Mouse (Mus musculus): ENCODE measurements around the gene Dip2b. TPM values are rescaled to one million over a fixed set of nuclear protein-coding genes. Genes with fewer than 3 reads are reported as not detected.
A peak's percentile ranks its signal among the peaks of the same experiment; 100 is the strongest.

Gene Dip2b
- polyA plus RNA-seq, 1 experiment, result 7.4 TPM

DNA sequence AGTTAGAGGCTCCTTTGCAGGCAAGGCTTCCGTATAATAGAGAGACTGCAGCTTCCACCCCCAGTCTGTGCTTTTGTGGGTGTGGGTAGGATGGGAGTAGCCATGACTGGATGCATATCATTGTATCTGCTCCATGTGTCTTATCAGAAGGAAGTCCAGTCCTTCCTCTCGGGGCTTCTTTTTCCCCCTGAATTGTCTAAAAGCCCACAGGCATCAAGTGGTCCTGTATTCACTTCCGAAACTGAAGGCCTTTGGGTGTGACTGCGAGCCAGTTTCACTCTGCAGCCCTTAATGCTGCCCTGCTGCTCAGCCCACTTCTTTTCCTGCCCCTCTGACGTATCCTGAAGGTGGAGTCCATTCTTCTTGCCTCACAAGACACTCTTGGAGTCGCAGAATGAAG lies 86.8 kb downstream of the Dip2b start:
- Histone ChIP-seq H3K27me3 (ENCODE audit: control insufficient read depth, insufficient read depth, insufficient read length) (no peaks in the 10 kb centered on the region), H3K79me2 (ENCODE audit: control insufficient read depth, insufficient read depth) (no peaks in the 10 kb centered on the region), H3ac (ENCODE audit: control insufficient read depth, insufficient read length, low read depth) (no peak overlapping the region), H3K4me3 (ENCODE audit: insufficient read depth, poor library complexity, severe bottlenecking) (no peak overlapping the region), H3K79me3 (ENCODE audit: low read depth) (no peaks in the 10 kb centered on the region), H3K36me3 (ENCODE audit: control insufficient read depth, insufficient read depth) (no peaks in the 10 kb centered on the region)
- no peak for TF ChIP-seq MAX (IDR thresholded peaks at IDR 0.05)
- no peak for TF ChIP-seq USF1 (IDR thresholded peaks at IDR 0.05; ENCODE audit: low read depth)
- TF ChIP-seq FOSL1 (IDR thresholded peaks at IDR 0.05; ENCODE audit: insufficient read depth, low read length, poor library complexity, severe bottlenecking), result no peak
- TF ChIP-seq CEBPB (IDR thresholded peaks at IDR 0.05; ENCODE audit: low read depth), result no peak
- TF ChIP-seq MYOG (IDR thresholded peaks at IDR 0.05; ENCODE audit: control insufficient read depth, extremely low read depth, insufficient read length), result no peak
- no peak for TF ChIP-seq CTCF (IDR thresholded peaks at IDR 0.05; ENCODE audit: control insufficient read depth, insufficient read depth, insufficient read length)

DNA sequence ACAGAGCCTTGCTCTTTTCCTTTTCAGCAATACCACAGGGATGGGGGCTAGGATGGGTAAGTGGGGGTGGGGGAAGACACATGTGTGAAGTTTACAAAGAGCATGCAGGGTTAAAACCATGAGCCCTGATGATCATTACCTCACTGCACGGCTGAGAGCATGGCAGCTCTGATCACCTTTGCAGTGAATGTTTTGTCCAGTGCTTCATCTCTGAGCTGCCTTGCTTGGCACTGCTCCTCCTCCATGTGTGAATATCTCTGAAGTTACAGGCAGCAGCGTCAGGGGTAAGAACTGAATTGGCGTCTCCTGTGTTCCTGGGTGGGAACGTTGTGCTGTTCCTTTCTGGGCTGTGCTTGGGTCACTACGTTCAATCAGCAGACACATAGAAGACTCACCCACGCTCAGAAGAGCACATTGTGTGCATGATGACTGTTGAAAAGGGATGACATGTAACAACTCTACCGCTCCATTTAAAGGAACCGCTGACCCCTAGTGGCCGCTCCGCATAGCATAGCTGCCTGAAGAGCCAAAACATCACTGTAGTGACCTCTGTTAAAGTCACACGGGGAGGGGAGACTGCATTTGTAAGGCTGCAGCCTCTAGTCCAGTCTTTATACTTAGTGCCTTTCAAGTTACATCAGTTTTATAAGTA lies 88.1 kb downstream of the Dip2b start:
- H3K79me2 ChIP-seq (ENCODE audit: control insufficient read depth, insufficient read depth), result no peaks in the 10 kb centered on the region
- H3K4me3 ChIP-seq (ENCODE audit: insufficient read depth, poor library complexity, severe bottlenecking), result no peak overlapping the region
- H3K27me3 ChIP-seq (ENCODE audit: control insufficient read depth, insufficient read depth, insufficient read length), result no peaks in the 10 kb centered on the region
- H3K36me3 ChIP-seq (ENCODE audit: control insufficient read depth, insufficient read depth), result no peaks in the 10 kb centered on the region
- no peaks in the 10 kb centered on the region for H3K79me3 ChIP-seq (ENCODE audit: low read depth)
- TF ChIP-seq FOSL1 (IDR thresholded peaks at IDR 0.05; ENCODE audit: insufficient read depth, low read length, poor library complexity, severe bottlenecking), result no peak
- peak; percentile 46 for TF ChIP-seq MAX (IDR thresholded peaks at IDR 0.05)
- no peak for TF ChIP-seq MYOD1 (IDR thresholded peaks at IDR 0.05; ENCODE audit: control insufficient read depth, insufficient read length, low read depth)
- TF ChIP-seq CTCF (IDR thresholded peaks at IDR 0.05; ENCODE audit: control insufficient read depth, insufficient read depth, insufficient read length), result peak; percentile 90
- no peak for TF ChIP-seq MYOG (IDR thresholded peaks at IDR 0.05; ENCODE audit: control insufficient read depth, extremely low read depth, insufficient read length)
- TF ChIP-seq USF1 (IDR thresholded peaks at IDR 0.05; ENCODE audit: low read depth), result no peak
- TF ChIP-seq CEBPB (IDR thresholded peaks at IDR 0.05; ENCODE audit: low read depth), result no peak
- H3ac ChIP-seq (ENCODE audit: control insufficient read depth, insufficient read length, low read depth), result no peak overlapping the region

DNA sequence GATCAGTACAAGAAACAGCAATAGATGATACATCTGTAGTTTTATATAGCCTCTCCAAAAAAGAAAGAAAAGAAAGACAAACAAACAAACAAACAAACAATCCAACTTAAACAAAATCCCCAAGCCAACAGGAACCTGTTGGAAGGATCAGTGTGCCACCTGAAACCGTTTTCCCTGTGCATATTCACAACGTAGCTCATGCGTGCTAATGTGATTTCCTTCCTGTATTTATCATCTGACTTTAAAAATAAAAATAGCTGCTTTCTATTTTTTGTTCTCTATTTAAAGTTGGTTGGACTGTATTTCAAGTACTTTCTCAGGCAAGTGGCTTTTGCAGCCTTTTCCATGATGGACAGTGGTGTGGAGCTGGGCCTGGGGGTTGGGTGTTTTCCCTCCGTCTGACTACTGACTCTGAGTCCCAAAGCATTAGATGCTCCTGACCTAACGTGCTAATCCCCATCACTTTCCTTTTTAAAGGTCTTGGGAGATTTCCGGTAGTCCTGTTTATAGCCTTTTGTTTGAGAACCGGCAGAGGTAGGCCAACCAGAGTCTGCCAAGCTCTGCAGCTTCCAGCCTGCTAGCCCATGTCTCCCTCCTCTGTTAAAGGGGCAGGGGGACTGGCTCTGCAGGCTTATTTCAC lies 90.8 kb downstream of the Dip2b start:
- Histone ChIP-seq H3K4me3 (ENCODE audit: insufficient read depth, poor library complexity, severe bottlenecking) (no peak overlapping the region), H3K27me3 (ENCODE audit: control insufficient read depth, insufficient read depth, insufficient read length) (no peaks in the 10 kb centered on the region), H3K79me3 (ENCODE audit: low read depth) (no peaks in the 10 kb centered on the region), H3K36me3 (ENCODE audit: control insufficient read depth, insufficient read depth) (peaks cover 3% of the 10 kb centered on the region), H3ac (ENCODE audit: control insufficient read depth, insufficient read length, low read depth) (no peak overlapping the region), H3K79me2 (ENCODE audit: control insufficient read depth, insufficient read depth) (no peaks in the 10 kb centered on the region)
- TF ChIP-seq MYOG (IDR thresholded peaks at IDR 0.05; ENCODE audit: control insufficient read depth, extremely low read depth, insufficient read length), result no peak

DNA sequence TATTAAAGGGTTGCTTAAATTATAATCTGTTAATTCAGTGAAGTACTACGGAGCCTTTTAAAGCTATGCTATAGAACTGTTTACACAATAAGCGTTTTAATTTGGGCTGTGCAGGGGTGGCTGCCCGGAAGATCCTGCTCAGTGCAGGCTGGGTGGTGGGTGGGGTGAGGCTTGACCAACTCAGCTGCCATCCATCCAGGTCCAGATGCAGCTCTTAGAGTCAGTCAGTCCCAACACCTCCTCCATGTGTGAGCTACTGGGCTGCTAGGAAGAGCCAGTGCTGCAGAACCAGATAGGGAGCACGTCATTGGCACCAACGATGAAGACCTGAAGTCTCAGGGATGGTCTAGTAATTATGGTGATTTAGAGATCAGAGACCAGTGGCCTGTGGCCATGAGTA lies 101.2 kb downstream of the Dip2b start:
- no peak overlapping the region for H3K4me3 ChIP-seq (ENCODE audit: insufficient read depth, poor library complexity, severe bottlenecking)
- no peaks in the 10 kb centered on the region for H3K79me2 ChIP-seq (ENCODE audit: control insufficient read depth, insufficient read depth)
- H3K36me3 ChIP-seq (ENCODE audit: control insufficient read depth, insufficient read depth), result no peaks in the 10 kb centered on the region
- no peaks in the 10 kb centered on the region for H3K27me3 ChIP-seq (ENCODE audit: control insufficient read depth, insufficient read depth, insufficient read length)
- H3ac ChIP-seq (ENCODE audit: control insufficient read depth, insufficient read length, low read depth), result no peak overlapping the region
- no peak for TF ChIP-seq USF1 (IDR thresholded peaks at IDR 0.05; ENCODE audit: low read depth)
- TF ChIP-seq FOSL1 (IDR thresholded peaks at IDR 0.05; ENCODE audit: insufficient read depth, low read length, poor library complexity, severe bottlenecking), result no peak
- no peak for TF ChIP-seq CTCF (IDR thresholded peaks at IDR 0.05; ENCODE audit: control insufficient read depth, insufficient read depth, insufficient read length)
- TF ChIP-seq MAX (IDR thresholded peaks at IDR 0.05), result no peak
- TF ChIP-seq MYOG (IDR thresholded peaks at IDR 0.05; ENCODE audit: control insufficient read depth, extremely low read depth, insufficient read length), result no peak
- TF ChIP-seq CEBPB (IDR thresholded peaks at IDR 0.05; ENCODE audit: low read depth), result no peak
- no peak for TF ChIP-seq MYOD1 (IDR thresholded peaks at IDR 0.05; ENCODE audit: control insufficient read depth, insufficient read length, low read depth)
- no peaks in the 10 kb centered on the region for H3K79me3 ChIP-seq (ENCODE audit: low read depth)

DNA sequence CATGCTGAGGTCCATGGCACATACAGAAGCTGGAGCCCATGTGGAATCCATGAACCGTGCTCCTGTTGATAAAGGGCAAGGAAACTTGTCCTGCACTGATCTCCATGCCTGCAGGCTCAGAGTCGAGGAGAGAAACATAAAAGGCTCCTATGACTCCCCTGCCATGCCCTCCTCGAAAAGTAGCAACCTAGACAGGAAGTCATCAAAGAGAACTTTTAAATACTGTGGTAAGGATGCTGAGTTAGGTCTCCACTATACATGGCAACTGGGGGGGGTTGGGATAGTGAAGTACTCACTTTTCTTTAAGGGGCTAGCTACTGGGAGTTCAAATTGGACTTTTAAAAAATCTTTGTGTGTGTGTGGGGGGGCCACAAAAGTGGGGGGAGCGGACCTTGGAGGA lies 102.0 kb downstream of the Dip2b start:
- Histone ChIP-seq H3K36me3 (ENCODE audit: control insufficient read depth, insufficient read depth) (no peaks in the 10 kb centered on the region), H3K27me3 (ENCODE audit: control insufficient read depth, insufficient read depth, insufficient read length) (no peaks in the 10 kb centered on the region), H3K79me3 (ENCODE audit: low read depth) (no peaks in the 10 kb centered on the region), H3K79me2 (ENCODE audit: control insufficient read depth, insufficient read depth) (no peaks in the 10 kb centered on the region), H3ac (ENCODE audit: control insufficient read depth, insufficient read length, low read depth) (no peak overlapping the region), H3K4me3 (ENCODE audit: insufficient read depth, poor library complexity, severe bottlenecking) (no peak overlapping the region)
- no peak for TF ChIP-seq CEBPB (IDR thresholded peaks at IDR 0.05; ENCODE audit: low read depth)
- TF ChIP-seq CTCF (IDR thresholded peaks at IDR 0.05; ENCODE audit: control insufficient read depth, insufficient read depth, insufficient read length), result no peak
- TF ChIP-seq FOSL1 (IDR thresholded peaks at IDR 0.05; ENCODE audit: insufficient read depth, low read length, poor library complexity, severe bottlenecking), result no peak
- no peak for TF ChIP-seq MAX (IDR thresholded peaks at IDR 0.05)
- no peak for TF ChIP-seq MYOD1 (IDR thresholded peaks at IDR 0.05; ENCODE audit: control insufficient read depth, insufficient read length, low read depth)
